Mouse (Mus musculus) cerebral cortex, adult 2 months (tissue): ENCODE results near the gene Hnrnpu.

Source experiments
- WGBS: fragments of 180-500 bp; shearing (Covaris S2); methylation state at CpG from one replicate; pipeline ENCODE4 v1.1.7; 2018; 5-methylcytosine and 5-hydroxymethylcytosine counted together

The Hnrnpu gene

GRCm38 (mm10) chr1:178336777-178337481 lies 668 bp downstream of the Hnrnpu start:
- WGBS: under 1% methylated on average over 88 of the region's 89 CpGs

DNA sequence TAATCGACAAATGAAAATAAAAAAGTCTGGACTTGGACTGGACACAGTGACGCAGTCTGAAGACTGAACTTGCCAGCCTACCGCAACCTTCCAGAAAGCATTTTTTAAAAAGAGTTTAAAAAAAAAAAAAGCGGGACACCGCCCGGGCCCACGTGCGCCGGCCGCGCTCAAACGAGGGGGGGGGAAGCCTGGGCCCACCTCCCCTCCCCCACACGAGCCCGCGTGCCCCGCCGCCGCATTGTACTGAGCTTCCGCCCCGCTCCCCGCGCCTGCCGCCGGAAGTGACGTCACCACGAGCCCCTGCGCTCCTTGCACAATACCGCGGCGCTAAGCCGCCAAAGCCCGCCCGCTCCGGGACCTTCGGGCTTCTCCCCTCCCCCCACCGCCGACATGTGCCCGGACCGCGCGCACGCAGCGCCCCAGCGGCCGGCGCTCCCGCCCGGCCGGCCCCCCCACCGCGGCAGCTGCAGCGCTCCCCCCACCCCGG lies 1.3 kb downstream of the Hnrnpu start:
- 1% methylated on average over 50 of the region's 53 CpGs for WGBS

- WGBS: under 1% methylated on average over 16 of the region's 16 CpGs
Observed at GRCm38 (mm10) chr1:178335860-178336261, 1.7 kb downstream of the Hnrnpu start.

GRCm38 (mm10) chr1:178329946-178330345 lies 7.7 kb downstream of the Hnrnpu start:
- 37% methylated on average over 6 of the region's 6 CpGs for WGBS

- WGBS: 20% methylated on average over 5 of the region's 5 CpGs
Observed at GRCm38 (mm10) chr1:178329017-178329416, 8.6 kb downstream of the Hnrnpu start.

- 71% methylated on average over 1 of the region's 1 CpGs for WGBS
Observed at GRCm38 (mm10) chr1:178326950-178327349, 10.6 kb downstream of the Hnrnpu start.

GRCm38 (mm10) chr1:178326357-178326756 lies 11.2 kb downstream of the Hnrnpu start:
- WGBS: 32% methylated on average over 1 of the region's 1 CpGs

- WGBS: 83% methylated on average over 1 of the region's 1 CpGs
Observed at GRCm38 (mm10) chr1:178324568-178324967, 13.0 kb downstream of the Hnrnpu start.

- WGBS: 73% methylated on average over 1 of the region's 1 CpGs
Observed at GRCm38 (mm10) chr1:178323235-178323634, 14.4 kb downstream of the Hnrnpu start.

DNA sequence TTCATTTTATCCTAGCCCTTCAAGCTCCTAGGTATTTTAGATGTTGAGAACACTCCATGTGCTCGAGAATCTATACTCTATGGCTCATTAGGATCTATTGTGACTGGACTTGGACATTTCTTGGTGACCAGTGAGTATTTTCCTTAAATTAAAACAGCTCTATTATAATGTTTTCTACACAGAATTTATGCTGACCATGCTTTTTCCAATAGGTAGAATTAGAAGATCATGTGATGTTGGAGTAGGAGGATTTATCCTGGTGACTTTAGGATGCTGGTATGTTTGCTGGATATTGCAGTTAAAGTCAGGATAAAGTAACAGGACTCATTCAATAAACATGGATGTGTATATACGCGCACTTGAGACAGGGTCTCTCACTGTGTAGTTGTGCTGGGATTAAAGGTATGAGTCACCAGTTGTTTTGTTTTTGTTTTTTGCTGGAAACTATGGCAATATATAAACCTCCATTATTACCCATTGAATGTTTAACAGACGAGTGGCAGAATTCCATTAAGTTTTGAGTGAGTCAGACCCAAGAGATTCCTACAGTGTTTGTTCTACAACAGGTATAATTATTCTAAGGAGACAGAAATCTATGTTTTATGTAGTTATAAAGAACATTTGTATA lies 15.8 kb downstream of the Hnrnpu start:
- 31% methylated on average over 4 of the region's 4 CpGs for WGBS

GRCm38 (mm10) chr1:178320723-178321590 lies 16.6 kb downstream of the Hnrnpu start:
- WGBS: 22% methylated on average over 5 of the region's 5 CpGs

DNA sequence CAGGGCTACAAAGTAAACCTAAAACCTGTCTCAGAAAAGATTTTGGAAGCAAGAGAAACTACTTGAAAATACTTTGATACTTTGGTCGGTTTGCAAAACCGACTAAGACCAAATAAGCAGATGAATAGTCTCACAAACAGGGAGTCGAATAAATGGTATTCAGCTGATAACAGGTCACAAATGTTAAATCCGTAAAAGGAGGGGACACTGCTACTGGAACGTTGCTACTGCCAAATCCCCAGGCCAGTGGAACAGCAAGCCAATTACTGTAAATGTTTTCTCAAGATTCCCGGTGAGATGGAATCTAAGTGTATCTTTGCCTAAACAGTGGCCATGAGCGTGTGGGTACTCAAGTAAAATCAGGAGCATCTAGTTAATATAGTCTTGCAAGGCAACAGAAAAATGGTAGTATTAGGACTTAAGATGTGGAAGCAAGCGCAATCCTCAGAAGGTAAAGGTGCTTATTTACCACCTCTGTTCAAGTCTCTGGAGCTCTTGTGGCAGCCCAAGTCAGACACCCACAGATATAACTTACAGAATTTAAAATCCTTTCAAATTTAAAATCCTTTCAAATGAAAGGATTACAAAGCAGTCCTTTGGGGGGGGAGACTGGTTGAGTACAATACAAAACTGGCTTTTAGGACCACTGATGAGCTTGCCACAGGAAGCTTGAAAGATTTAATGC lies 17.4 kb downstream of the Hnrnpu start:
- 10% methylated on average over 8 of the region's 8 CpGs for WGBS

GRCm38 (mm10) chr1:178319295-178320037 lies 18.1 kb downstream of the Hnrnpu start:
- WGBS: under 1% methylated on average over 12 of the region's 12 CpGs

DNA sequence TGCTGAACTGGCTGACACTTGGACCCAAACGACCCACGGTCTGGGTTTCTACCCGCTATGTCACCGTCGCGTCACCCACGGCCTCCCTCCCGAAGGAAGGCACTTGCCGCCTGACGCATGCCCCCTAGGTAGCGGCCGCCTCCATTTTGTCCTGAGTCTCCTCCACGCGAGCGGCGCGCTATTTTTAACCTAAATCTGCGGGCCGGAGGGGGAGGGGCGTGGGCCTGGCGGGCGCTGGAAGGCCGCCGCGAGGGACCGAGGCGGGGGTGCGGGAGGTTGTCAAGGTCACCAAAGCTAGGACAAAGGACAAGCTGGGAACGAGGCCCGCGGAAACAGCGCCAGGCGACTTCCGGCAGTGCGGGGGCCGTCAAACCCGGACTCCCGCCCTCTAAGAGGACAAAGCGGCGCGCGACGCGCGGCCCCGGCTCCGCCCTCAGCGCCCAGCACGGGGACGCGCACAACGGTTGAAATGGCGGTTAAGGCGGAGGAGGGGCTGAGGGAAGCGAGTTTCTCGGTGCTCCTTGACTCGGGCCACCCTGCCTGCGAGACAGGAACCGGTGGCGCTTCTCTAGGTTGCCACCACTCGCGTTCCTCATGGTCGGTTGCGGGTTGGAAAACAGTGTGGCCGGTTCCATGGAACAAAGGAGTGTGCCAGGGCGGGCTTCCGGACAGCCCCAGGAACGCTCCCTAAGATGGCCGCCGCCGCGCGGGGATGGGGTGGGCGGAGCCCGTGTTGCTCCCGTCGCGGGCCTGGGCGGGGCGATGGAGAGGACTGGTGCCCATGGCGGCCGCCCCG lies 19.0 kb downstream of the Hnrnpu start, which contains the start of gene Cox20:
TSS of gene Cox20 (plus strand) at position 742 of the 796 bp plus-strand sequence.
- WGBS: under 1% methylated on average over 83 of the region's 83 CpGs

DNA sequence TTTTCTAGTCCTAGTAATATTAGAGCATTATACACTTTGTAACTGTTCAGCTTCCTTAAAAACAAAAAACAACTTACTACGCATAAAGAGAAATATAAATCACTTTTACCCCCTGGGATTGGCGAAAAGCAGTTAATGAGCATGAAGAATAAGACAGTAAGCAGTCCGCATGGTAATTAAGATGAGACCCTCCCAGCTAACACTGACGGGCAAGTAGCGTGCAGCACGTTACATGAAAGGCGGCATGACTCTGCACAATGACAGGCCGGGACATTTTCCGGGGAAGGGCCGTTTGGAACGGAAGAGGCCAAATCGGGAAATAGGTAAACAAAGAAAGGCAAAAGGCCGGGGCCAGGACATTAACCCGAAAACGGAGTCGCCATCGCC lies 19.6 kb downstream of the Hnrnpu start:
- under 1% methylated on average over 17 of the region's 17 CpGs for WGBS

DNA sequence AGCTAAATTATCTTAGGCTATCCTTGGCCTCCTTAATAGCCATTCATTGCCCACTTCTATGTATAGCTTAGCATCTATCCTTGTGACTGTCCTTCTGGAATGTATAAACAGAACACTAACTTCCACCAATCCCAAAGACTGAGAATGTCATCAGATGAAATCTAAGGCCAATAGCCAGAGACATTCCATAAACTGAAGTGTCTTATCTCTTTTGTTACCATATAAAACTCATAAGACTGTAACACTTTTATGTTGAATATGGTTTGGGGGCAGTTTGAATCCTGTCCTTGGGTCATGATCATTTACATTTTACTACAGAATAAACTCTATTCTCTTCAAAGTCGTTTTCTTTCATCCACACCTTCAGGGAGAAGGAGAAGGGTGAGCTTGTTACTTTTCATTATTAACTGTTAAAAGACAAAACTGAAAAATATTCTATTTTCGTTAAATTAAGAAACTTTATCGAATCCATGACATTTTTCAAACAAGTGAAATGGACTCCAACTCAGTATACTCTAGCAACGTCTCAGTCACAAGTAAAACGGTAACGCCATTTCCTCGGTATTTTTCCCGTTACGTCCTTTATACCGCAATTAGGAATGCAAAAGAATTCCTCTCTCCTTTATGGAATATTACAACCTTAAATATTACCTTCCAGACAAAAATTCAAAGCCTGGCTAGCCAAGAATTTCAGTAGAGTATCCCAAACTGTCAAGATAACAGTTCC lies 20.2 kb downstream of the Hnrnpu start:
- 9% methylated on average over 10 of the region's 10 CpGs for WGBS

DNA sequence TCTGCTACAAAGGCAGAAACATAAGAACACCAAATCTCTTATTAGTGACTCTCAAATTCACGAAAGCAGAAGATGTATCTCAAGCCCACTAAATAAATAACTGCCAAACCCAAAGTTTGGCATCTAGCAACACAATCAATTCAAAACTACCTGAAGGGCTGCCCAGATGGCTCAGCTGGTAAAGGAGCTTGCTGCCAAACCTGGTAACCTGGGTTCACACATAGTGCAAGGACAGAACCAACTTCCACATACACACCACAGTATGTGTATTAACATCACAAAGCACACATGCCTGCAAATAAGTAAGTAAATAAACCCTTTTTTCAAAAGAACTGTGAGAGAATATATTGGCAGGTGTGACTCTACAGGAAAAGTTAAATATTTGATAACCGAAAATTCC lies 23.4 kb downstream of the Hnrnpu start:
- WGBS: 93% methylated on average over 2 of the region's 2 CpGs

DNA sequence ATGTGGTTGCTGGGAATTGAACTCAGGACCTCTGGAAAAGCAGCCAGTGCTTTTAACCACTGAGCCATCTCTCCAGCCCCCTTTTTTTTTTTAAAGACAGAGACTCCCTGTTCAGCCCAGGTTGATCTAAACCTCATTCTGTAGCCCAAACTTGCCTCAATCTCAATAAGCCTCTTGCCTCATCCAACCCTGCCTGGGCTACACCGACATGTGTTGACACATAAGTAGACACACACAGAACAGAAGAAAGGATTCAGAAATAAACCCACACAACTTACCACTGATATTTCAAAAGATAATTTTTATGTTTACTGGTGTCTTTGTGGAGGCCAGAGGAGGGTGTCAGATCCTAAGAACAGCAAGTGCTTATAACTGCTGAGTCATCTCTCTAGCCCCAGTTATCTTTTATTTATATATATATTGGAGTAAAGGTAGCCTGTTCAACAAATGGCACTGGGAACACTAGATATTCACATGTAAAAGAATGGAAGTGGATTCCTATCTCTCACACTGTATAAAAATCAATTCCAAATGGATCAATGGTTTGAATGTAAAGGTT lies 24.5 kb downstream of the Hnrnpu start:
- 76% methylated on average over 1 of the region's 1 CpGs for WGBS

- 52% methylated on average over 1 of the region's 1 CpGs for WGBS
Observed at GRCm38 (mm10) chr1:178310128-178310527, 27.5 kb downstream of the Hnrnpu start.
